In the genomic region with DNA sequence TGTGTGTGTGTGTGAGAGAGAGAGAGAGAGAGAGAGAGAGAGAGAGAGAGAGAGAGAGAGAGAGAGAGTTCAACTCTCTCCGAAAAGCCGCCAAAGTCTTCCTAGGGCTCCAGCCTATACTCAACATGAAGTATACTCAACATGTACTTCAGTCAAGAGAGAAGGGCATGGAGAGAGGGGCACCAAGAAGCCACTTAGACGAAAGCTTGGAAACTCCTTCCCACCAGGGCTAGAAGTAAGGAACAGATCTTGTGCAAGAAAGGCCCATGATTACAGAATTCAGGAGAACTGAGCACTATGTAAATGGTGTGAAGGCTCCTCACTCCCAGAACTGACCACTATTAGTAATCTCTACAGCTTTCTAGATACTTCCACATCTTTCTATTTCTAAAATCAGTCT, we compare ENCODE assay signal across 36 mouse cellular contexts.
"Had no signal": no experiment of that assay in that cellular context is flagged by ENCODE, and none has a peak within 500 bp of the region (broad histone marks: within the 10 kb centered on the region; RNA-seq: fewer than 3 reads in every experiment).

No protein-coding gene starts in this region.

- H3K27ac ChIP-seq: heart, adult 2 months; heart, embryonic 10.5 days; heart, embryonic 13.5 days; heart, embryonic 15.5 days; hindbrain, embryonic 10.5 days; hindbrain, embryonic 12.5 days; hindbrain, embryonic 13.5 days; hindbrain, embryonic 14.5 days; hindbrain, embryonic 15.5 days; hindbrain, postnatal 0 days; intestine, embryonic 15.5 days; kidney, embryonic 15.5 days; kidney, postnatal 0 days; layer of hippocampus, adult 2 months had no signal

- DNase-seq: heart, adult 18-20 months; heart, adult 2 months; heart, postnatal 10 days; heart, postnatal 14 days; heart, postnatal 36 days; heart, postnatal 4 days; kidney, adult 11 months; kidney, adult 18-20 months; kidney, adult 2 months; kidney, adult 8-10 months; kidney, adult 9 months; kidney, postnatal 10 days; kidney, postnatal 14 days; kidney, postnatal 25 days; kidney, postnatal 36 days; kidney, postnatal 4 days; layer of hippocampus, adult 9-11 months had no signal

- H3K9me3 ChIP-seq: heart, embryonic 10.5 days; heart, embryonic 12.5 days; heart, embryonic 15.5 days; hindbrain, embryonic 12.5 days; hindbrain, embryonic 13.5 days; hindbrain, embryonic 15.5 days; intestine, embryonic 15.5 days; kidney, embryonic 15.5 days had no signal

- H3K9ac ChIP-seq: heart, embryonic 12.5 days; heart, embryonic 13.5 days; heart, embryonic 15.5 days; hindbrain, embryonic 12.5 days; hindbrain, embryonic 13.5 days; hindbrain, embryonic 14.5 days; hindbrain, embryonic 15.5 days; intestine, embryonic 15.5 days; kidney, embryonic 15.5 days had no signal

- ATAC-seq: hindbrain, embryonic 16.5 days; hindbrain, postnatal 0 days; inflammation-experienced regulatory T-cells, adult 6 months; intestine, embryonic 15.5 days; intestine, embryonic 16.5 days; intestine, postnatal 0 days had no signal

- H3K4me1 ChIP-seq: heart, embryonic 10.5 days; heart, embryonic 12.5 days; heart, embryonic 13.5 days; heart, embryonic 15.5 days; hindbrain, embryonic 10.5 days; hindbrain, embryonic 12.5 days; hindbrain, embryonic 13.5 days; hindbrain, embryonic 15.5 days; intestine, embryonic 15.5 days; kidney, embryonic 15.5 days had no signal

- H3K36me3 ChIP-seq: heart, embryonic 10.5 days; heart, embryonic 12.5 days; heart, embryonic 13.5 days; heart, embryonic 15.5 days; hindbrain, embryonic 10.5 days; hindbrain, embryonic 12.5 days; hindbrain, embryonic 13.5 days; hindbrain, embryonic 15.5 days; intestine, embryonic 15.5 days; kidney, embryonic 15.5 days had no signal

- H3K4me2 ChIP-seq: heart, embryonic 11.5 days; heart, embryonic 12.5 days; heart, embryonic 13.5 days; heart, embryonic 15.5 days; hindbrain, embryonic 12.5 days; hindbrain, embryonic 13.5 days; hindbrain, embryonic 14.5 days; hindbrain, embryonic 15.5 days; intestine, embryonic 15.5 days; kidney, embryonic 15.5 days had no signal

- H3K27me3 ChIP-seq: heart, embryonic 12.5 days; heart, embryonic 13.5 days; heart, embryonic 15.5 days; hindbrain, embryonic 12.5 days; hindbrain, embryonic 13.5 days; hindbrain, embryonic 15.5 days; intestine, embryonic 15.5 days; kidney, embryonic 15.5 days had no signal

- H3K4me3 ChIP-seq: heart, adult 2 months; heart, embryonic 10.5 days; heart, embryonic 12.5 days; heart, embryonic 13.5 days; heart, embryonic 15.5 days; hindbrain, embryonic 10.5 days; hindbrain, embryonic 12.5 days; hindbrain, embryonic 13.5 days; hindbrain, embryonic 15.5 days; intestine, embryonic 15.5 days; kidney, embryonic 15.5 days; layer of hippocampus, adult 2 months had no signal
